Mouse (Mus musculus): Measurements from ENCODE around the gene Pclo. TPM values are rescaled to one million over a fixed set of nuclear protein-coding genes. Genes with fewer than 3 reads are reported as not detected.
A peak's percentile ranks its signal among the peaks of the same experiment; 100 is the strongest.
"Not testable (repeated sequence)": the region's sequence is repeated elsewhere in the genome, so short reads cannot be mapped to it uniquely, and the experiment has no call there.

Gene Pclo
- 100 to 1,000 TPM; 109 to 150 (median 124) TPM for total RNA-seq (2022)

DNA sequence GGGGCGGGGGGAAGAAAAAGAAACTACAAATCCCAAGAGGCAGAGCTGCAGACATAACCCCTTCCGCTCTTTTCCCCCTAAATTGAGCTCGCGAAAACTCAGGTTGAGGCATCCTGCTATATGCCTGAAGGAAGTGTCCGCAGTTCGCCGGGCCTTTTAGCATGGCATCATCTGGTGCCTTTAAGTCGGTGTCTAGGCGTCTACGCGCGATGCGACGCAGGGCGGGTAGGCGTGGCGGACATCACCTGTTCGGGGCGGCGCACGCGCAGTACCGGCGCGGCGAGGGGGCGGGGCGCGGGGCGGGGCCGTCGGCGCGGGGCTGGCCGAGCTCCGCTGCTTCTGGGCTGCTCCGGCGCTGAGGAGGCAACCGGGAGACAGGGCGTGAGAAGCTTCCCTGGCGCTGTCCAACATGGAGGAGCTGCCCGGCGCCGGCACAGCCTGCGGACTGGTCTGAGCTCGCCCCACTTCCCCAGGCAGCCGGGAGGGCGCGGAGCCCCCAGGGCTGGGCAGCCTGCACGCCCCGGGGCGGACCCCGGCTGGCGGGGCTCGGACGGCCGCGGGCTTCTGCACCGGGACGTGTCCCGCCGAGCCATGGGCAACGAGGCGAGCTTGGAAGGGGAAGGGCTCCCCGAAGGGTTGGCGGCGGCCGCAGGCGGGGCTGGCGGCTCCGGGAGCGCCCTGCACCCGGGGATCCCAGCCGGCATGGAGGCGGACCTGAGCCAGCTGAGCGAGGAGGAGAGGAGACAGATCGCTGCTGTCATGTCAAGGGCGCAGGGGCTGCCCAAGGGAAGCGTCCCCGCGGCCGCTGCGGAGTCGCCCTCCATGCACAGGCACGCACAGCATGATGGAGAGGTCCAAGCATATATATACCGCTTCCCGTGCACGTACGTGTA is at the start of gene Pclo:
Pclo (plus strand) TSS at position 288 of the 893 bp plus-strand sequence.
- DNase-seq (ENCODE audit: low spot score in 2 of 2), result peak; percentile 79 to 96

DNA sequence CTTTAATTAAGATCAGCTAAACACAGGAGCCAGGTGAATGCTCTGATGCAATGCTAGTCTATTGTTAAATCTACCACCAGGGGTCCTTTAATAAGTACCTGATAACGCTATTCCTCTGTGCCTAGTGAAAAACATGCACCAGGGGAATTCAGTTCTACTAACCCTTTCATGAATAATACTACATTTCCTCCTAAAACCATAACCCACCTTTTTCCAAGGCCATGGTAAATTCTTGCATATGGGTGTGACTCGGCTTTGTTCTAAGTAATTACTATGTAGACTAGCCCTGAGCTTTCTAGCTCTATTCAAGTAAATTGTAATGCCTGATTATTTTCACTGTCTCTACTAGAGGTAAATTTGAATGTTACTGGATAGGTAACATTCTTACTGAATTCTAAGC is 20.3 kb upstream of the Pclo start:
- not testable (repeated sequence) for DNase-seq (ENCODE audit: low spot score in 2 of 2)

DNA sequence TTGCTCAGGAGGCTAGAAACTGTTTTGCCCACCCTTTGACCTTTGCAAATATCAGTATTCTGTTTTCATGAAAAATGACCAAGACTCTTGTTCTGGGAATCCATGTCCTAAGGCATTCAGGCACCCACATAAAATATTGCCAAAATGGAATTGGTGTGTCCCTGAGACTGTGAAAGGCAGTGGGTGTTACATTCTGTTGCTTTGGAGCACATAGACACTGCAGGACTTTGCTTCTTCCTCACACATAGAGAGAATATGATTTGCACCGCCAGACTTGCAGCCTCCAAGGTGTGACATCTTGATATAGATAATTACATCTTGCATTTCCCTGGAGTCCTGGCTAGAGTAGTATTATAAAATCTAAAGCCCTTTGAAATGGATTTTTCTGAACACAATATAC is 6.2 kb upstream of the Pclo start:
- DNase-seq (ENCODE audit: low spot score in 2 of 2), result peak in 1 of 2 experiments; percentile 41

DNA sequence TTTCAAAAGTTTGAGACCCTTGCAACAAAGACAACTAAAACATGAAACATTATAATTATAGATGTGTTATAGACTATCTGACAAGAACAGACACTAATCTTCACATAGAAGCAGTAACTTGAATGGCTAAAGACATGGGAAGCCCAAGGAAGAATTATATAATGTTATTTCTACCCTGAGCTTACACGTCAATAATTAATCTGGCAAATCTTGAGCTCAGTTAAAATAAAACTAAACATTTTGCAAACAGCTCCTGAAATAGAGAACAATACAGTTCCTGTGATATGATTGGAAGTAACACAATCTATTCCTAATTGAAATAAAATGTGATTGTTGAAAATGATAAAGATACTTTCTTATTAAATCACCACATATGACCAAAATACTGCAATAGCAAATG is 5.1 kb upstream of the Pclo start:
- DNase-seq (ENCODE audit: low spot score in 2 of 2), result no peak

DNA sequence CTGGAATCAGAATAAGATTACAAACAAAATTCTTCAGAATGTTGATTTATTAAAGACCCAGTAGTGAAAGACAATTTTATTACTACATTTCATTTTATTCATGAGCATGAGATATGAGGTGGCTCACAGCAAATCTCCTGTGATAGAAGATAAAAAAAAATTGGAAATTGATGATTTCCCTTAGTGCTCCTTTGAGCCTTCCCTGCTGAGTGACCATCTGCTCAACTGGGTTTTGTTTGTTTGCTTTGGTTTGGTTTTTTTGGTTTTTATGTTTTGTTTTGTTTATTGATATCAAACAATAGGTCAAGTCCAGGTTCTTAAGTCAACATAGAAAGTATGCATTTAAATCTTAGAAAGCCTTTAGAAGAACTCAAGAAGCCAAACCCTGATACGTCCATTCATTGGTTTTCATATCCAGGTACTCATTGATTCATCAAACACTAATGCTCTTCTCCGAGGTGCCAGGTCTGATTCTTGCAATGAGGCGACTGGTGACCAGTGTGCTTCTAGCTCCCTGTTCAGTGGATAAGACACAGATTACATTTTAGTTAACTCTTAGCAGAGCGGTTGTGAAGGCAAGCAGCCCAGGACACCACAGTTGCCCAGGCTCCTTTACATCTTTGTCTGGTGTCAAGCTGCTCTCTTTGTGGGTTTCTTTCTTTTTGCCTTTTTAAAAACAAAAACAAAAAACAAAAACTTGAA is 3.6 kb downstream of the Pclo start:
- no peak for DNase-seq (ENCODE audit: low spot score in 2 of 2)

DNA sequence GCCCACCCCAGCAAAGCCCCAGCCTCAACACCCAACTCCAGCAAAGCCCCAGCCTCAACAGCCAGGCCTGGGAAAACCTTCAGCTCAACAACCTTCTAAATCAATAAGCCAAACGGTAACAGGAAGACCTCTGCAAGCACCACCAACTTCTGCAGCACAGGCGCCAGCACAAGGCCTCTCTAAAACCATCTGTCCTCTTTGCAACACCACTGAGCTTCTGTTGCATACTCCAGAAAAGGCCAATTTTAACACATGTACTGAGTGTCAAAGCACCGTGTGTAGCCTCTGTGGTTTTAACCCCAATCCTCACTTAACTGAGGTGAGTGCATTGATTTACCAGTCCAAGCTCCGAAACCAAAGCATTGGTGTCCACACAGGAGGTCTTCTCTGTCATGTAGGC is 7.3 kb downstream of the Pclo start:
- DNase-seq (ENCODE audit: low spot score in 2 of 2), result no peak

DNA sequence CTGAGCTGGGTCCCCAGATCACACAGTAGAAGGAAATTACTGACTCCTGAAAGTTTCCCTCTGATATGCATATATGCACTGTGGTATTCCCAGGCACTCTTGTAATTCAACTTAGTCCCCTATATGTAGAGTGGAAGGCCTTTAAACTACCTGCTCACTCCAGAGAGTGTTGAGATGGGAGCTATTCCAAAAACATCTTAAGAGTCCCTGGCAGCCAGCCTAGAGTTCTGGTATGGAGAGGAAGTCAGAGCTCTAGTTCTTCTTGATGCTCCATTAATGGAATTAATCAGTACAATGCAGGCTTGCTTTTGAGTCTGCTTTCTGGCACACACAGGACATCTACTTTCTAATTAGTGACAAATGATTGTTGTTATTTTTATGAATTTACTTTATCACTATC is 11.3 kb downstream of the Pclo start:
- DNase-seq (ENCODE audit: low spot score in 2 of 2), result no peak

DNA sequence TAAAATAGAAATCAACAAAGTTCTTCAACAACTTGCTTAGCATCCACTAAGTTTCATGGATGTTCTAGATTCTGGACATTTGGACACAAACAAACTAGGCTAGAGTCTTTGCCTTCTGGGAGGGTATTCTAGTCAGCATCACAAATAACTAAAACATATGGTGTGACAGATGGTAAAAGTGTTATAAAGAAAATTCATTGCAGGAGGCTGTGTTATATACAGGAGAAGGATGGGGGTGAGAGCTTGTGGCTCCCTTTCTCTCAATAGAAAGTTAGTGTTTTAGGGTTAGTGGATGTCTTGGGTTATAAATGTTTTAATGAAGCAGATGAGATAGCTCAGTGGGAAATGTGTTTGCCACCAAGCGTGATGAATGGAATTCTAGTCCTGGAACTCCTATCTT is 13.1 kb downstream of the Pclo start:
- no peak for DNase-seq (ENCODE audit: low spot score in 2 of 2)

DNA sequence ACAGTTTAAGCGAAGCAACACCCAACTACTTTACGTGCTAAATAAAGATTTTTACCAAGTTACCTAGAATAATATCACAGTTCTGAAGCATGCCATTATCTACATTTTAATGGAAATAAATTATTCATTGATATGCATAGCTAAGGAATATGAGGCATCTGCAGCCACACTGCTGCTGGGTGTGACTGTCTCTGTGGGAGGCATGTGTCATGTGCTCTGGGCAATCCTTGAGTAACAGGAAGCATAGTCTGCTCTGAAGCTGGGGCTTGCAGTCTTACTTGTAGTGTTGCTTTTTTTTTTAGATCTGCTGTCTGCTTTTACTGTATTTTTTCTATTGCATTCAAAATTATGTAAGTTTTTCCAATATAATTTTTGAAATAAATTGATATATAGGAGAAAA is 17.2 kb downstream of the Pclo start:
- no peak for DNase-seq (ENCODE audit: low spot score in 2 of 2)

DNA sequence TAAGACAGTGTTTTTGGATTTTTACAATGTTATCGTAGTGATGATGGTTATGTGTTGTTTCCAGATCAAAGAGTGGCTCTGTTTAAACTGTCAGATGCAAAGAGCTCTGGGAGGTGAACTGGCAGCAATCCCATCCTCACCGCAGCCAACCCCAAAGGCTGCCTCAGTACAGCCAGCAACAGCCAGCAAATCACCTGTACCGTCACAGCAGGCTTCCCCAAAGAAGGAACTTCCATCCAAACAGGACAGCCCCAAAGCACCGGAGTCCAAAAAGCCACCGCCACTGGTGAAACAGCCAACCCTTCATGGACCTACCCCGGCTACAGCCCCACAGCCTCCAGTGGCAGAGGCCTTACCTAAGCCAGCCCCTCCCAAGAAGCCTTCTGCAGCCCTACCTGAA is 24.6 kb downstream of the Pclo start:
- DNase-seq (ENCODE audit: low spot score in 2 of 2), result no peak

DNA sequence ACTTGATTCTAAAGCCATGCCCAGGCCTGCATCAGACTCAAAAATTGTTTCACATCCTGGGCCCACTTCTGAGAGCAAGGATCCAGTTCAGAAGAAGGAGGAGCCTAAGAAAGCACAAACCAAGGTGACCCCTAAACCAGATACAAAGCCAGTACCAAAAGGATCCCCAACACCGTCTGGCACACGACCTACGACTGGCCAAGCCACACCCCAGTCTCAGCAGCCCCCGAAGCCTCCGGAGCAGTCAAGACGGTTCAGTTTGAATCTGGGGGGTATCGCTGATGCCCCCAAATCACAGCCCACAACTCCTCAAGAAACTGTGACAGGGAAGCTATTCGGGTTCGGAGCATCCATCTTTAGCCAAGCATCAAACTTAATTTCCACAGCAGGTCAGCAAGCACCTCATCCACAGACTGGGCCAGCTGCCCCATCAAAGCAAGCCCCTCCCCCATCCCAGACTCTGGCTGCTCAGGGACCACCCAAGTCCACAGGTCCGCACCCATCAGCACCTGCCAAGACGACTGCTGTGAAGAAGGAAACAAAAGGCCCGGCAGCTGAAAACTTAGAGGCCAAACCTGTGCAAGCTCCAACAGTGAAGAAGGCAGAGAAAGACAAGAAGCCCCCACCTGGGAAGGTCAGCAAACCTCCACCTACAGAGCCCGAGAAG is 25.4 kb downstream of the Pclo start:
- no peak for DNase-seq (ENCODE audit: low spot score in 2 of 2)

DNA sequence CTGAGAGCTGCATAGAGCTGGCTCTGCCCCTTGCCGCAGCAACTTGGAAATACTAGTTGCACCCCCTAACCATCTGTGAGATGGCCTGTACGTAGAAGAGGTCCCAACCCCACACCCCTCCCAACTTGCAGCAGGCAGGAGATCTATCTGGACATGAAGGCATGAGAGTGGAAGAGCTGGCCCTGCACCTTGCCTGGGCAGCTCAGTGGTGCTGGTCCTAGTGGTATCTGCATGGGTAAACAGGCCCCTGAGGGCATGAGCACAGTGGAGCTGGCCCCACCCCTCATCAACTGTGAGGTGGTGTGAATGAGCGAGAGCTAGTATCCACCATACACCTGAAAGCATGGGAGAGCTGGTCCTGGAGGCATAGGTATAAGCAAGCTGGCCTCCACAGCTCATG is 60.9 kb downstream of the Pclo start:
- no peak for DNase-seq (ENCODE audit: low spot score in 2 of 2)

DNA sequence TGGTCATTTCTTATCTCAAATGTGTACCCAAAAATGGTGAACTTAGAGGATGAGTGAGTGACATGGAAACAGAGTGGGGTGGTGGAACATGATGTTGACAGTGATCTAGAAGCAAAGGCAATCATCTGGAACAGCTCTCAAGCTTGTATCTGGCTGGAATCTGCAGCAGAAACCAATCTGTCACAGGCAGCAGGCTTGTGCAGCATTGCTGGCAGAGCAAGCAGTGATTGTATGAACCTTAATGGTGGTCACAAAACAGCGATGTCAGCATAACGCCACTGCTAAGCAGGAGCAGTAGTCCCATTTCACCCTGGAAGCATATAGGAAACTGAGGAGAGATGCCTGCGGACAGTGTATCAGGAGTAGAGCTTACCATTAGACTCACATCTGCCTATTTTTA is 76.8 kb downstream of the Pclo start:
- no peak for DNase-seq (ENCODE audit: low spot score in 2 of 2)

DNA sequence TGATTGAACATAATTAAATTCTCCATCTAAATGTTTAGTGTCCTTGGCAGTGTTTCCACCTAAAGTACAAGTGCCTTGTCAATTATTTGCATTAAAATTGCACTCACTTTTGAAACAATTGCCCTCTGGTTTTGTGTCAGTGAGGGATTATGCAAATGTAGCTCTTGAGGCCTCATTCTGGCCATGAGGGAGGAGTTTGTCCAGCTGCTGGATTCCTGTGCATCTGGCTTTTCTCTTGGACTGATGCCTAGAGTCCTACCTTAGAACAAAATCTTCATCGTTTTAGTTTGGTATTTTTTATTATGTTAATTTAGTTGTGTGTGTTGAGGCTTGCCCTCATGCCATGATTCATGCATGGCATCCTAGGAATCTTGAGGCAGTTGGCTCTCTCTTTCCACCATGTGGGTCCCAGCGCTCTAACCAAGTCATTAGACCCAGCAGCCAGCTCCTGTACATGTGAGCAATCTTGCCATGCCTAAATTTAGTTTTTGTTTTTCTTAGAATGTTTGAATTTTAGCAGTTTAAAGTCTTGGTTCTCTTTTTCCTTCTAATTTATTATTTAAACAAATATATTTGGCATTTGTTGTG is 80.8 kb downstream of the Pclo start:
- no peak for DNase-seq (ENCODE audit: low spot score in 2 of 2)

DNA sequence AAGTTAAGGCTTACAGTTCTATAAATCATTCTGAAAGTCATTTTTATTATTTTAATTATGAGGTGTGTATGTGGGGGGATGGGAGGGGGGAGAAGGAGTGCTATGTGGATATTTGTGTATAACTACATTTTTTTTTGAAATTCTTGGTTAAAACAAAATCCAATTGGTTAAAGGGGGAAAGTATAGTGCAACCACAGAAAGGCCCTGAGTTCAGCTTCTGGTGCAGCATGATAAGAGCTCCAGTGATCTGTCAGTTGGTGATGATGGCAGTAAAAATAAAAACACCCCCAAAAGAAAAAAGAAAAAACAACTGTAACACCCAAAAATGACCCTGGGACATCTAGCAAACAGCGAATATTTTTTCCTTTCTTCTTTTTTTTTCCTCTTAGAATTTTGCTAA is 93.6 kb downstream of the Pclo start:
- DNase-seq (ENCODE audit: low spot score in 2 of 2), result no peak

DNA sequence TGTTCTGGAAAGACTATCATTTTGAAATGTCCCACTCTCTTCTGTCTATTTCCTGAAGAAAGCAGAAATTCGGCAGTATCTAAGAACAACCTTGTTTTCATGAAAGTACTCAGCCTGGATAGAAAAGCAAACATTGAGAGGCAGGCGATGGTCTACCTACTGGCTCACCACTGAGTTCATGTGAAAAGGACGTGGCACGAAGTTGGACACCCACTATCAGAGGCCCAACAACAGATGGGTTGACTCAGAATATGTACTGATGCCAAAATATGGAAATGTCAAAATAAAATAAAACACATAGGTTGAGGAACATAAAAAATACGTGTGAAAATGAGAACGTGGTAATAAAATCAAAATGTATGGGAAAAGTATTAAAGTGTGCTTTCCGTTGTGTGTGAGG is 106.4 kb downstream of the Pclo start:
- DNase-seq (ENCODE audit: low spot score in 2 of 2), result peak in 1 of 2 experiments; percentile 22

DNA sequence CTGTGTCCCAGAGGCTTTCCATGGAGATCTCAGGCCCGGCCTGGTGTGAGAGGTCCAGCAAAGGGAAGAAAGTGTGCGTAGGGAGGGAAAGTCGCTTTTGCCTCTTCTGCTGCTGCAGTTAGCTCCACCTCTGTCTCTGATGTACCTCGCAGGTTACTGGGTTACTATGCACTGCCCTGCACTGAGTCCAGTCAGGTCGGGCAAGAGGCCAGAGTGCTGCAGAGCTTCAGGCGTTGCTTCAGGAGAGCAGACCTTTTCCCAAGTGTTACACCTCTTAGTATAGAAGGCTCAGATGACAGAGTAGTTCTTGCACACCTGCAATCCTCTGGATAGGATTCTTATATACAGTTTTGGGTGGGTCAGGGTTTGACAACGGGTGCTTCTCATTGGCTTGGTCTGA is 108.6 kb downstream of the Pclo start:
- DNase-seq (ENCODE audit: low spot score in 2 of 2), result no peak

DNA sequence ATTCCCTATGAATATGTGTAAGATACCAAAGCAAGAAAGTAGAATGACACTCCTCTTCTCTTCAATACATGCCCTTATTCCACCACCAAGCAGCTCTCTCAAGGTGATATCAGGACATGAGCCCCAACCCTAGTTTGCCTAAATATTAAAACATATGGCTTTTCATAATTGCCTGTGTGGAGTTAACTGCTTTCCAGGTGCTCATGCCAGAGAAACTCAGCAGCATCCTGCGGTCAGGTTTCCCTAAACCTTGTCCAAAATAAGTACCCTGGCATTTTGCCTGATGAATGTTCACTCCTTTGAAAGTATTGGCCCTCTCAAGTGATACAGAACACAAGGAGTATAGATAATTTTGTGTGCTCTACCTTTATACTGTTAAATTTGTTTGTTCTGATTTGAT is 126.5 kb downstream of the Pclo start:
- no peak for DNase-seq (ENCODE audit: low spot score in 2 of 2)

DNA sequence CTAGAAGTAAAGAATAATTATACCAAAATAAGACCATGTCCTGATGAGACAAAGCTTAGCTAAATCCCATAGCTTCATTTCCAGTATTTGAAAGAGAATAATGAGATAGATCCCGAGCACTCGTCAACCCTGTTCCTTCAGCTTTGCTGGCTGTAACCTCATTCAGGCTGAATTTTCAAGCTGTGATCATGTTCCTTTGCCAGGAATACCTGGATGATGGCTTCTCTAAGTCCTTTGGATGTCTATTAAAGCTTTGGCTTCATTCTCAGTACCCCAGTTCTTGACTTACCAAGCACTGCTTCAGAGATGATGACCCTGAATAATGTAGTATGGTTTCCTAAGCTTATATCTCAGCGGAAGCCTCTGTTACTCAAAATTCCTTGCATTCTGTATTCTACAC is 131.1 kb downstream of the Pclo start:
- no peak for DNase-seq (ENCODE audit: low spot score in 2 of 2)

DNA sequence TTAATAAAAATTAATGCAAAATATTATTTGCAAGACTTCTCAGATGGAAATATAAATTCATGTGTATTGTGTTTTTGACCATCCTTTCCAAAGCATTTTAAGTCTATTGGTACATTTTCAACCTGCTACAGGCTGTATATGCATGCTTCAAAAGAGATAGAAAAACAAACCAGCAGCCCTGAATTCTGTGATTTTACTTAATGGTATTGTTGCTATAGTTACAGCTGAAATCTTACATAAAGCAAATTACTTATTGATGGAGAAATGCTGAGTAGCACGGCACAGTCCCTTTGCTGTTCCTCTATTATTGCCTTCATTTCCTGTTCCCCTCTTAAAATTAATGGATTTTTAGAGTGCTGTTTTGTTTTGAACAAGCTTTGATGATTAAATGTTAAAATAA is 145.9 kb downstream of the Pclo start:
- no peak for DNase-seq (ENCODE audit: low spot score in 2 of 2)

DNA sequence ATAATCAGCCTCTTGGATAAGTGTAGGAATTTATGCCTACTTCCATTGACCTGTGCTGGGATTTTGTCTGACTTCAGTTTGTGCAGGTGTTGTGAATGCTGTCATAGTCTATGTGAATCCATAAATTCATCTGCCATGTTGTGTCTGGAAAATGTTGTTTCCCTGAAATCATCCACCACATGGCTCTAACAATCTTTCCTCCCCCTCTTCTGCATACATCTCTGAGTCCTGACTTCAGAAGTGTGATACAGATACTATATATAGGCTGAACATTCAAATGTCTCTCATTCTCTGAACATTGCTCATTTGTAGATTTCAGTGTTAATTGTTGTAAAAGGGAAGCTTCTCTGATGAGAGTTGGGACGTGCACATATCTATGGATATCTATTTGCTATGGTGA is 147.5 kb downstream of the Pclo start:
- no peak for DNase-seq (ENCODE audit: low spot score in 2 of 2)

DNA sequence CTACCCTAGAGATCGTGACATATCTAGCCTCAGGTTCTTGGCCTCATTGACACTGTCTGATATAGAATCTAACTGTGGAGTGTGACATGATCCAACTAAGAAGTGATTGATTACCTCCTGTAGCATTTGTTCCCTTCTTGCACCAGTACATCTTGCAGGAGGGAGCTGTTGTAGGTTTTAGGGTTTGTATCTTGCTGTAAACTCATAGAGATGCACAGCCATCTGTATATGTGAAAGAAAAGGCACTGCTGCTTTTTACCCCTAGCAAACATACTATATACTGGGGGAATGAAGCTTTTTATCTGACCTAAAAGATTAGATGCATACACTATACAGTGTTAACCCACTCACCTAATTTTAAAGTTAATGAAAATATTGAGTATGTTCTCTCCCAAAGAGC is 147.9 kb downstream of the Pclo start:
- no peak for DNase-seq (ENCODE audit: low spot score in 2 of 2)
